Mouse (Mus musculus) hindbrain, postnatal 0 days (tissue): ENCODE measurements around the gene Csad. TPM values are rescaled to one million over a fixed set of nuclear protein-coding genes. Genes with fewer than 3 reads are reported as not detected.

ENCODE experiments used
- ATAC-seq: fragments of 200-750 bp; cut with Nextera tagmentation; 2 replicates; pipeline ENCODE4 v1.8.0; 2017; ENCODE audit warnings: mild to moderate bottlenecking, moderate TSS enrichment, moderate library complexity
- DNase-seq: peaks from one replicate; pipeline ENCODE4 v3.0.0-alpha.2; 2015; ENCODE audit warnings: low spot score
- H3K27ac ChIP-seq: fragments of 300-500 bp; sonication (generic); 2 replicates; pipeline ENCODE4 v1.5.1; 2014; ENCODE audit warnings: mild to moderate bottlenecking
- H3K27me3 ChIP-seq: fragments of 300-500 bp; sonication (generic); 2 replicates; pipeline ENCODE4 v1.6.1; 2014; ENCODE audit warnings: low read length, mixed read lengths; ENCODE audit not compliant: insufficient read depth
- H3K36me3 ChIP-seq: fragments of 300-500 bp; sonication (generic); 2 replicates; pipeline ENCODE4 v1.6.1; 2014; ENCODE audit warnings: low read length, mixed read lengths; ENCODE audit not compliant: insufficient read depth
- H3K4me1 ChIP-seq: fragments of 300-500 bp; sonication (generic); 2 replicates; pipeline ENCODE4 v1.6.1; 2014; ENCODE audit warnings: antibody characterized with exemption, low read length, mixed read lengths; ENCODE audit not compliant: insufficient read depth
- H3K4me2 ChIP-seq: fragments of 300-500 bp; sonication (generic); 2 replicates; pipeline ENCODE4 v1.6.1; 2014; ENCODE audit warnings: low read depth, mild to moderate bottlenecking, low read length, moderate library complexity, mixed read lengths
- H3K4me3 ChIP-seq: fragments of 300-500 bp; sonication (generic); 2 replicates; pipeline ENCODE4 v1.5.1; 2014; ENCODE audit warnings: low read length
- H3K9ac ChIP-seq: fragments of 300-500 bp; sonication (generic); replicated peaks from 2 replicates; pipeline ENCODE4 v1.6.1; 2014; ENCODE audit warnings: mild to moderate bottlenecking, low read length, moderate library complexity, mixed read lengths
- H3K9me3 ChIP-seq: fragments of 300-500 bp; sonication (generic); 2 replicates; pipeline ENCODE4 v1.6.1; 2016; ENCODE audit warnings: low read length, mixed read lengths
- CTCF ChIP-seq: IDR thresholded peaks from 2 replicates; pipeline ENCODE4 v1.5.1; 2016; ENCODE audit warnings: antibody characterized with exemption, control low read depth, low read depth
- WGBS: fragments of 180-500 bp; shearing (Covaris S2); extraction: QIAGEN DNeasy Blood & Tissue Kit; methylation state at CpG from one replicate; pipeline ENCODE4 v1.1.7; 2014; 5-methylcytosine and 5-hydroxymethylcytosine counted together
- polyA plus RNA-seq: library from polyadenylated mRNA; unstranded; fragments of >200 nt; fragmentation: Nextera tagmentation; extraction: Ambion mirVana; gene quantifications from 2 replicates; pipeline ENCODE4 v1.2.1, GENCODE M21; 2015
- total RNA-seq: library from RNA; depleted of rRNA; stranded (reverse); fragments of >200 nt; gene quantifications from 2 replicates; pipeline ENCODE4 v1.2.3, GENCODE M21; 2014; rRNA removed

Gene Csad
- total and polyA plus RNA-seq, 2 experiments from 2014 or later: 41.8 to 67.2 TPM

DNA sequence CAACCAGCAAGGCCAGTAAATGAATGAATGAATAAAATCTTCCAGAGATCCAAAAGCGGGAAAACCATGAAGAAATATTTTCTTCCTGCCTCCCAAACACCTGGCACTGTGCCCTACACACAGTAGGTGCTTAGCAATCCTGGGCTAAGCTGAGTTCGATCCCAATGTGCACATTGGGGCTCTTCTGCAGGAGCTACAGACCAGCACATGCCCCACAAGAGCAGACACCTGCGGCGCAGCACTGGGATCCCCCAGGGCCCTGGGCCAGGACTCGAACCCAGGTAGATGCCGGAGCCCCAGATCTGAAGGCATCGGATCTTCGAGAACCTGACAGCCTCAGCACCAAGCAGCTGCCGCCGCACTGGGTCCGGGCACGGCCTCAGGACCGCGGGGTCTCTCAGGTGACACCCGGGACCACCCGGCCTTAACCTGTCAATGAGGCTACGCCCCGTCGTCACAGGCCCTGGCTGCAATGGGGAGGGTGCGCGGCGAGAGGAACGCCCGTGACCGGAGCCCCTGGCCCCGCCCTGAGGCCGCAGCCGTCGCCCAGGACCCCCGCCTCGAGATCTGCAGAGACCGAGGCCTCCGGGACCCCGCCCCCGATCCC is 68.9 kb downstream of the Csad start:
- peak overlapping the region; percentile 79 for H3K4me2 ChIP-seq
- H3K4me3 ChIP-seq: peak overlapping the region; percentile 84
- peak overlapping the region; percentile 94 for H3K9ac ChIP-seq
- WGBS: 2% methylated on average over 35 of the region's 35 CpGs
- H3K4me1 ChIP-seq: peaks cover 6% of the 10 kb centered on the region; the same call in 1 of the 2 replicates
- TF ChIP-seq CTCF: no peak
- DNase-seq (no peak), ATAC-seq (peak; percentile 80)
- H3K27me3 ChIP-seq: no peaks in the 10 kb centered on the region
- H3K9me3 ChIP-seq: no peaks in the 10 kb centered on the region
- peaks cover 17% of the 10 kb centered on the region for H3K36me3 ChIP-seq
- H3K27ac ChIP-seq: peak overlapping the region; percentile 87

DNA sequence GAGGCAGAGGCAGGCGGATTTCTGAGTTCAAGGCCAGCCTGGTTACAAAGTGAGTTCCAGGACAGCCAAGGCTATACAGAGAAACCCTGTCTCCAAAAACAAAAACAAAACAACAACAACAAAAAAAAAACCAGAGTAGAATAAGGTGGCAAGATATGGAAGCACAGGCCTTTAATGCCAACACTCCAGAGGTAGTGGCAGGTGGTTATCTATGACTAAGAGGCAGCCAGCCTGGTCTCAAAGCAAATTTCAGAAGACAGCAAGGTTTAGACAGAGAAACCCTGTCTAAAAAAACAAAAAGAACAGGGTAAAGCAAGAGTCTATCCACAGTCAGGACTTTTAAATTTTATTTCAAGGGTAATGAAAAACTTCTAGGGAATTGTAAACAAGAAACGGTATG is 69.8 kb downstream of the Csad start:
- no peak overlapping the region; the same call in 1 of the 2 replicates for H3K9ac ChIP-seq
- TF ChIP-seq CTCF: no peak

DNA sequence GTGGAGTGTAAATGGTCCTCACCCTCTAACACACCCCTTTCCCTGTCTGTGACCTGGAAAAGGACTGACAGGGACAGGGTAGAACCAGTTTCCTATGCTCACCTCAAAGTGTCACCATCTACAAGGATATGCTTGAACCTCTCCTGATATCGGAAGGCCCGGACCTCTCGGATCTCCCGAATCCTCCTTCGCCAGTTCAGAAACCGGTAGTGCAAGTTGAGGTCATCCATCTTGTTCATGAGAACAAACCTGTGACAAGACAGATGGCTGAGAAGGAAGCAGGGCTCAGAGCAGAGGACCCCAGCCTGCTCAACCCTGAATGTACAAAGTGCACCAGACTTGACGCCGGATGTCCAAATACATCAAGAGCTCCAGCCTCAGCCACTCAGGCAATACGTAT is 71.2 kb downstream of the Csad start:
- H3K36me3 ChIP-seq: peaks cover 37% of the 10 kb centered on the region
- no peak overlapping the region for H3K4me3 ChIP-seq
- no peak for TF ChIP-seq CTCF
- ATAC-seq (no peak), DNase-seq (no peak)
- H3K9ac ChIP-seq: no peak overlapping the region
- no peak overlapping the region for H3K27ac ChIP-seq
- no peak overlapping the region for H3K4me2 ChIP-seq
- H3K9me3 ChIP-seq: no peaks in the 10 kb centered on the region
- WGBS: 82% methylated on average over 9 of the region's 9 CpGs
- peaks cover 6% of the 10 kb centered on the region; the same call in 1 of the 2 replicates for H3K4me1 ChIP-seq
- no peaks in the 10 kb centered on the region for H3K27me3 ChIP-seq

More for the DNA sequence above, 69.8 kb downstream of the Csad start:
- Histone ChIP-seq H3K9me3 (no peaks in the 10 kb centered on the region), H3K27me3 (no peaks in the 10 kb centered on the region), H3K4me1 (peaks cover 6% of the 10 kb centered on the region; the same call in 1 of the 2 replicates), H3K36me3 (peaks cover 26% of the 10 kb centered on the region), H3K4me3 (no peak overlapping the region), H3K4me2 (peak overlapping the region; percentile 79), H3K27ac (no peak overlapping the region)
- ATAC-seq (no peak), DNase-seq (no peak)
- 89% methylated on average over 2 of the region's 2 CpGs for WGBS

Other genes with a start within 250 kb of the Csad start
- gene Krt8, start 200.2 kb downstream of the Csad start, total RNA-seq: 2.6 and 4.1 TPM in 2 replicates
- 5.4 and 6.2 TPM in 2 replicates for gene Krt8, start 200.2 kb downstream of the Csad start, polyA plus RNA-seq
- 3.4 and 5.0 TPM in 2 replicates for gene Krt18, start 176.5 kb downstream of the Csad start, total RNA-seq
- gene Krt18, start 176.5 kb downstream of the Csad start, polyA plus RNA-seq: 12.6 and 13.6 TPM in 2 replicates
- 114 and 121 TPM in 2 replicates for gene Eif4b, start 131.0 kb downstream of the Csad start, total RNA-seq
- 63.4 and 65.1 TPM in 2 replicates for gene Eif4b, start 131.0 kb downstream of the Csad start, polyA plus RNA-seq
- gene Tns2, start 104.3 kb downstream of the Csad start, total RNA-seq: 9.2 TPM in 2 replicates
- 5.5 and 6.2 TPM in 2 replicates for gene Tns2, start 104.3 kb downstream of the Csad start, polyA plus RNA-seq
- gene Spryd3, start 68.5 kb downstream of the Csad start, total RNA-seq: 113 and 118 TPM in 2 replicates
- gene Spryd3, start 68.5 kb downstream of the Csad start, polyA plus RNA-seq: 98.6 and 110 TPM in 2 replicates
- 5.6 and 12.8 TPM in 2 replicates for gene Igfbp6, start 60.4 kb downstream of the Csad start, total RNA-seq
- 9.7 and 11.5 TPM in 2 replicates for gene Igfbp6, start 60.4 kb downstream of the Csad start, polyA plus RNA-seq
- 0.16 TPM in 1 of 2 replicates, not detected in the other for gene Soat2, start 54.2 kb downstream of the Csad start, total RNA-seq
- 0.09 TPM in 1 of 2 replicates, not detected in the other for gene Soat2, start 54.2 kb downstream of the Csad start, polyA plus RNA-seq
- 49.5 and 61.0 TPM in 2 replicates for gene Zfp740, start 1.5 kb downstream of the Csad start, total RNA-seq
- 33.8 and 37.7 TPM in 2 replicates for gene Zfp740, start 1.5 kb downstream of the Csad start, polyA plus RNA-seq
- 0.40 and 1.2 TPM in 2 replicates for gene Itgb7, start 27.2 kb upstream of the Csad start, total RNA-seq
- 1.3 and 2.1 TPM in 2 replicates for gene Itgb7, start 27.2 kb upstream of the Csad start, polyA plus RNA-seq
- gene Rarg, start 52.8 kb upstream of the Csad start, total RNA-seq: 8.8 and 11.4 TPM in 2 replicates
- gene Rarg, start 52.8 kb upstream of the Csad start, polyA plus RNA-seq: 3.8 and 4.4 TPM in 2 replicates
- gene Gm9918, start 65.8 kb upstream of the Csad start, total RNA-seq: not detected in 2 replicates
- 0.06 TPM in 1 of 2 replicates, not detected in the other for gene Gm9918, start 65.8 kb upstream of the Csad start, polyA plus RNA-seq
- gene Mfsd5, start 74.7 kb upstream of the Csad start, total RNA-seq: 50.7 and 52.3 TPM in 2 replicates
- 67.9 and 68.3 TPM in 2 replicates for gene Mfsd5, start 74.7 kb upstream of the Csad start, polyA plus RNA-seq
- gene Espl1, start 91.5 kb upstream of the Csad start, total RNA-seq: 5.3 and 7.3 TPM in 2 replicates
- 2.3 and 3.8 TPM in 2 replicates for gene Espl1, start 91.5 kb upstream of the Csad start, polyA plus RNA-seq
- gene Pfdn5, start 121.4 kb upstream of the Csad start, total RNA-seq: 119 and 139 TPM in 2 replicates
- 531 and 540 TPM in 2 replicates for gene Pfdn5, start 121.4 kb upstream of the Csad start, polyA plus RNA-seq
- gene Myg1, start 127.0 kb upstream of the Csad start, total RNA-seq: 56.5 and 58.0 TPM in 2 replicates
- gene Myg1, start 127.0 kb upstream of the Csad start, polyA plus RNA-seq: 78.8 and 79.8 TPM in 2 replicates
- gene Aaas, start 146.0 kb upstream of the Csad start, total RNA-seq: 19.4 and 25.4 TPM in 2 replicates
- gene Aaas, start 146.0 kb upstream of the Csad start, polyA plus RNA-seq: 31.4 and 36.4 TPM in 2 replicates
- gene Sp7, start 162.5 kb upstream of the Csad start, total RNA-seq: 0.11 and 0.31 TPM in 2 replicates
- gene Sp7, start 162.5 kb upstream of the Csad start, polyA plus RNA-seq: 0.38 and 0.40 TPM in 2 replicates
- 24.7 and 26.0 TPM in 2 replicates for gene Sp1, start 201.4 kb upstream of the Csad start, total RNA-seq
- gene Sp1, start 201.4 kb upstream of the Csad start, polyA plus RNA-seq: 3.0 and 3.5 TPM in 2 replicates
- 0.16 TPM in 1 of 2 replicates, not detected in the other for gene Amhr2, start 240.6 kb upstream of the Csad start, total RNA-seq
- gene Amhr2, start 240.6 kb upstream of the Csad start, polyA plus RNA-seq: 0.36 and 0.62 TPM in 2 replicates